In the genomic region with DNA sequence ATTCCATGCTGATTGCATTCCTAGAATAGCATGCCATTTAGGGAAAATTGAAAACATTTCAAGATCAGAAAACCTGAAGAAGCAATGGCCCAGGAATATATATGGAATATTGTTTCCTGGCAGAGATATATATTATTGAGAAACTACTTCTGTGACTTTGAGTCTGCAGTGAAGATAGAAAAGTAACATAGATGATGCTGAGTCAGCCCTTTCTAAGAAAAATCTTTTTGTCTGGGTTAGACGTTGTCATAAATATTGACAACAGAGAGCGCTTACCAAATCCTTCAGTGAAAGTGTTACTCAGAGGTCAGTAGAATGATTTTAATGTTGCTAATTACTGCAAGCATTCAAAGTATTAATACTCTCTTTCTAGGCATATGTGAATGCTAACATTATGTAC, we compare ENCODE assay signal across 15 mouse cellular contexts.
"Had no signal": no experiment of that assay in that cellular context is flagged by ENCODE, and none has a peak within 500 bp of the region (broad histone marks: within the 10 kb centered on the region; RNA-seq: fewer than 3 reads in every experiment).

No protein-coding gene starts in this region.

- H3K9ac ChIP-seq: neural tube, embryonic 15.5 days; stomach, embryonic 15.5 days had no signal

- H3K9me3 ChIP-seq: neural tube, embryonic 15.5 days; stomach, embryonic 15.5 days had no signal

- H3K27ac ChIP-seq: neural tube, embryonic 15.5 days; stomach, embryonic 15.5 days; stomach, postnatal 0 days had no signal

- H3K4me1 ChIP-seq: neural tube, embryonic 15.5 days; stomach, embryonic 15.5 days had no signal

- DNase-seq: retina, postnatal 1 day; right cerebral cortex, adult 18-20 months; right cerebral cortex, postnatal 14 days; right cerebral cortex, postnatal 25 days; right cerebral cortex, postnatal 4 days; spleen, adult 18-20 months; thymus, adult 18-20 months; thymus, adult 2 months; thymus, postnatal 14 days; thymus, postnatal 25 days; thymus, postnatal 36 days; thymus, postnatal 4 days had no signal

- H3K27me3 ChIP-seq: neural tube, embryonic 15.5 days; stomach, embryonic 15.5 days had no signal

- H3K36me3 ChIP-seq: neural tube, embryonic 15.5 days; stomach, embryonic 15.5 days had no signal

- H3K4me3 ChIP-seq: neural tube, embryonic 15.5 days; stomach, embryonic 15.5 days had no signal

- H3K4me2 ChIP-seq: neural tube, embryonic 15.5 days; stomach, embryonic 15.5 days had no signal
